Mouse (Mus musculus) lung, adult 2 months (tissue): ENCODE results near the gene Ncf1. TPM values are rescaled to one million over a fixed set of nuclear protein-coding genes. Genes with fewer than 3 reads are reported as not detected.
A peak's percentile ranks its signal among the peaks of the same experiment; 100 is the strongest.

Source experiments
- DNase-seq: peaks from one replicate; pipeline ENCODE4 v3.0.0; 2022
- H3K4me1 ChIP-seq: fragments of 200-500 bp; 2 replicates; pipeline ENCODE4 v1.6.1; 2011; ENCODE audit warnings: low read length; ENCODE audit not compliant: control insufficient read depth, insufficient read depth
- H3K4me3 ChIP-seq: fragments of 200-500 bp; replicated peaks from 2 replicates; pipeline ENCODE3; 2011; ENCODE audit warnings: low read depth, mild to moderate bottlenecking, control low read depth, low read length; ENCODE audit errors: extremely low read depth
- CTCF ChIP-seq: fragments of 200-500 bp; IDR thresholded peaks from 2 replicates; pipeline ENCODE4 v1.5.1; 2011; ENCODE audit warnings: mild to moderate bottlenecking, low read length, control low read depth; ENCODE audit not compliant: insufficient read depth
- POLR2A ChIP-seq: fragments of 200-500 bp; IDR thresholded peaks from 2 replicates; pipeline ENCODE4 v1.6.1; 2011; ENCODE audit warnings: low read depth, mild to moderate bottlenecking, control low read depth, low read length, borderline replicate concordance; ENCODE audit errors: extremely low read depth
- WGBS: fragments of 180-500 bp; shearing (Covaris S2); methylation state at CpG from one replicate; pipeline ENCODE4 v1.1.7; 2018; 5-methylcytosine and 5-hydroxymethylcytosine counted together
- polyA plus RNA-seq: library from polyadenylated mRNA; depleted of rRNA; stranded (reverse); fragments of >200 nt; gene quantifications from 2 replicates; pipeline ENCODE4 v1.2.3, GENCODE M21; 2012

Ncf1 gene
- polyA plus RNA-seq, 1 experiment: 32.0 TPM

DNA sequence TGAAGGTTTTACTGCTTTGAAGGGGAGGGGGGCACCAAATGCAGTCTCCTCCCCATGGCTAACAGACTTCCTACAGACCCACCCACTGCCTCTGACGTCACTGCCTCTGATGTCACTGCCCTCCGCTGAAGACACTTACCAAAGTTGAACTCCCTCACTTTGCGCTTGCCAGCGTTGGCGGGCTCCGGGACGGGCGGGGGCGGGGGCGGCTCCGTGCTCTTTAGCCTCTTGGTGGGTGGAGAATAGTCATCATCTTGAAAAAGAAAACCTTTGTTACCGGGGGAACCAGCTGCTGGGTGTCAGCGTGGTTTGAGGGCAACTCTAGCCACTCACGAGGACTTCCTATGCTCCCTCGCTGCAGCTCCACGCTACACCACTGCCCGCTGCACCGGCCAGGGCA lies 37.0 kb upstream of the Ncf1 start:
- 80% methylated on average over 18 of the region's 18 CpGs for WGBS
- H3K4me3 ChIP-seq: no peak overlapping the region
- no peak for DNase-seq
- no peak for TF ChIP-seq CTCF
- no peak for TF ChIP-seq POLR2A
- H3K4me1 ChIP-seq: 0 out of 2 replicates have a peak, but pooled peaks cover 5% of the 10 kb centered on the region

DNA sequence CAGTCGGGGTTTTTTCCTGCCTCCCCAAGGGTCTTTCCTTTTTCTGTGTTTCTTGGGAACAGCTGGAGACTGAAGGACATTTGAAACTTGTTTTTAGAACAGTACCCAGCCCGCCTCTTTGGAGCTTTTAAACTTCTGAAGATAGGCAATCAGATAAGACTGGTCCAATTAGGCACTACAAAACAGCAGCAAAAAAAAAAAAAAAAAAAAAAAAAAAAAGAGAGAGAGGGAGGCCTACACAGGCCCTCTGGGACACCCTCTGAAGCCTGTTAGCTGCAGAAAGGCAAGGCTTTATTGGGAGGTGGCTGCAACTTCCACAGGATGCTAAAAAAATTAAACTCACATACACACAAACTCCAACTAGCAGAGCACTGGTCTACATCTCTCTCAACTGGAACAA lies 36.5 kb upstream of the Ncf1 start:
- DNase-seq: no peak
- WGBS: 69% methylated on average over 2 of the region's 2 CpGs
- TF ChIP-seq CTCF (no peak), POLR2A (no peak)

DNA sequence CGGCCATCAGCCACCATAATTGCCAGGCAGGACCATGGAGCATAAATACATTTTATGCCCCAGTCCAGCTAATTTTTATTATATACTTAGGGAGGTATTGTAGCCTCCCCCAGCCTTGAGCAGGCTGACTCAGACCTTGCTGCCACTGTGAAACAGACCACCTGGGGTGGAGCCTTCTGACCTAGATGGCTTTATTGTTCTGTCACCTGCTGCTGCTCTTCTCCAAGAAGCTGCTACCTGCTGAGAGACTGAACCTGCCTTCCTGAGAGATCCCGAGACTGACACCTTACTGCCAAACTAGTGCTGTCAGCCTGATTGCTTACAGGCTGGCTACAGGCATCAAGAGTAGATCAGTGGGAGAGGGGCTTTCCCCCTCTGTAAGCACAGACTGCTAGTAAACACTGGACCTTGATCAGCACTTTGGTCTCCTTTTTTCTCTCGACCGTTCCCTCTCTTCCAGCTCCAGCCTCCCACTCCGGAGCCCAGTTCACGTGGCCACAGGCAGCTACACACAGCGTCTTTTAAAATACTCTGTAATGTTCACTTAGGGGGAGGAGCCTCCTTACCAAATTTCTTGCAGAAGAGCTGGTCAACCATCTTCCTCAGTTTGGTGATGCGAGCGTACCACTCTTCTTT lies 30.7 kb upstream of the Ncf1 start:
- no peak overlapping the region for H3K4me3 ChIP-seq
- TF ChIP-seq POLR2A: no peak
- TF ChIP-seq CTCF: no peak
- WGBS: 94% methylated on average over 9 of the region's 9 CpGs
- H3K4me1 ChIP-seq: no peaks in the 10 kb centered on the region
- no peak for DNase-seq

More for the DNA sequence above, 36.5 kb upstream of the Ncf1 start:
- Histone ChIP-seq H3K4me3 (no peak overlapping the region), H3K4me1 (0 out of 2 replicates have a peak, but pooled peaks cover 5% of the 10 kb centered on the region)

DNA sequence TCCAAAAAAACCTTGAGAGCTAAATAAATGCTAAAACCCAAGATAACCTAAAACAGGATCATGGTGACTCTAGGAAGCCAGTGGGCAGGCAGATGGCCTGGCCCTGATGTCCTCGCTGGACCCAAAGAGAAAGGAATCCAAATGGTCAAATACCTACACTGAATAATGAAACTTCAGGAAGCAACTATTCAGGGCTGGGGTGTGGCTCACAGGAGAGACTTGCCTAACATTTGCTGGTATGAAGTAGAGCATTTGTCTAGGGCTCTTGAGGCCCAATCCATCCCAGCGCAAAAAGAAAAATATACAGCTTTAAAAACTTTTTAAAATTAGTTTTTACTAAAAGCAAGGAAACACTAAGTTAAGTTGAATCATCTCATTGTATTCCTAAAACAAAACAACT lies 29.5 kb upstream of the Ncf1 start:
- no peak for DNase-seq
- H3K4me1 ChIP-seq: no peaks in the 10 kb centered on the region
- WGBS: 75% methylated on average over 2 of the region's 2 CpGs
- TF ChIP-seq POLR2A (no peak), CTCF (no peak)
- no peak overlapping the region for H3K4me3 ChIP-seq

DNA sequence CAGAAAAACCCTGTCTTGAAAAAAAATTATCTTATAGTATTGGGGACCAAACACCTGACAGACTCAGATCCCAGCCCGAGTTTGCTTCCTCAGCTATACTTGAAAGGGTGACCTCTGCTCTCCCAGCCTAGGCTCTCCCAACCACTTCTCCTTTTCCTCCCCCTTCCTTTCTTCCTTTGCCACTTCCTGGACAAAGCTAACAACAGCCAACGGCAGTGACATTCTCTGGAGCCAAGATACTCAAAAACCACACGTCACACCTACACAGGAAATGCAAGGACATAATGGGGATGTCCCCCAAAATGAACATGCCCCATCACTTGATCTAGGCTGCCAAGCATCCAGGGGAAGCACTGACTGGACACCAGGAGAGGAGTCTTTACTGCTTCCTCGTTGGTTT lies 29.0 kb upstream of the Ncf1 start:
- TF ChIP-seq POLR2A (no peak), CTCF (no peak)
- 17% methylated on average over 4 of the region's 4 CpGs for WGBS
- Histone ChIP-seq H3K4me1 (no peaks in the 10 kb centered on the region), H3K4me3 (no peak overlapping the region)
- no peak for DNase-seq

DNA sequence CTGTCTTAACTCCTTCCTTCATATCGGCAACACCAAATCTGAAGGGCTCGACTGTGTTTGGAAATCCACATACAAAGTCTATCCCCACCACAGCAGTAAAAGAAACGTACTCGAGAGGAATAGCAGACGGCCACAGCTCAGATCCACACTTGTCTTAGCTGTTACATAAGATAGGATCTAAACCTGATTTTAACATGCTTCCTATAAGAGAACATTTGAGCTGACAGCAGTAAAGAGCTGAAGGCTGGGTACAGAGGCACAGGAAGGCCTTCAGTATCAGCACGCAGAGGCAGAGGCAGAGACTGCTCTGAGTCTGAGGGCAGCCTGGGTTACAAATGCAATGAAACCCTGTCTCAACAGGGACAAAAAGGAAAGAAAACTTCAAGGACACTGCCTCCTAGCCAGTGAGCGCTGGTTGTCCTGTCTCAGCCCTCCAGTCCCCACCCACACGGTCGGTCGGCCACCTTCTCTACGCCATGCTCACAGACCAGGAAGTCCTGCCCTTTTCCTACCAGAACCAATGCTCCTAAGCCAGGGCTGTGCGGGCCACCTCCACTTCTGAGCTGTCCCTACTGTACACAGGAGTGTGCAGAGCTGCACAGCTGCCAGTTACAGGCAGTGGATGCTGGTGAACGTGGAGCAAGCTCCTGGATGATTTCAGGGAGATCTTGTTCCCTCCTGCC lies 28.1 kb upstream of the Ncf1 start:
- 74% methylated on average over 13 of the region's 13 CpGs for WGBS
- DNase-seq: no peak
- TF ChIP-seq CTCF: no peak
- Histone ChIP-seq H3K4me3 (no peak overlapping the region), H3K4me1 (no peaks in the 10 kb centered on the region)

DNA sequence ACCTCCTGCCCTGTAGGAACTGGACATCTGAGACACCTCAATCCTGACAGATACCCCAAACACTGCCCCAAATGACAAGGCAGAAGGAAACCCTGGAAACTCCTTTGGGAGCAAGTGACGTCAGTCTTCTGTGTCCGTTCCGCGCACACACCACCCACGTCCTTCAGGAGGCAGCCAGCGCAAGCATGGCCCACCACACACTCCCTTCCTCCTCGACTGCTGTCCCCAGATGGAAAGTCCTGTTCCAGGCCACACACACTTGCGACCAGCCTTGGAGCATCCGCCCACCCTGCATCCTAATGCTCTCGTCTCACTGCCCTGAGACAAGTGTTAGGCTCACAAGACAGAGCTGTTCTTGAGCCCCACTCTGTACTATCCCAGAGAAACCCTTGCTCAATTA lies 25.9 kb upstream of the Ncf1 start:
- TF ChIP-seq CTCF (no peak), POLR2A (no peak)
- DNase-seq: no peak
- Histone ChIP-seq H3K4me3 (no peak overlapping the region), H3K4me1 (no peaks in the 10 kb centered on the region)
- 88% methylated on average over 10 of the region's 10 CpGs for WGBS

DNA sequence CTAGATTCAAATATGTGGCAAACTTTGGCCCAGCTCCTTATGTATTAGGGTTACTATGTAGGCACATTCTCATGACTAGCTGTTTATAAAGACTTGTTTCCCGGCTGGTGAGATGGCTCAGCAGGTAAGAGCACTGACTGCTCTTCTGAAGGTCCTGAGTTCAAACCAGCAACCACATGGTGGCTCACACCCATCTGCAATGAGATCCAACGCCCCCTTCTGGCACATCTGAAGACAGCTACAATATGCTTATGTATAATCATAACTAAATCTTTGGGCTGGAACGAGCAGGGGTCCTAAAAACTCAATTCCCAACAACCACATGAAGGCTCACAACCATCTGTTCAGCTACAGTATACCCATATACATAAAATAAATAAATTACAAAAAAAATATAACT lies 24.4 kb upstream of the Ncf1 start:
- Histone ChIP-seq H3K4me3 (no peak overlapping the region), H3K4me1 (no peaks in the 10 kb centered on the region)
- 0 out of 2 replicates have a peak, but pooled peaks have one; percentile 18 for TF ChIP-seq CTCF
- no peak for TF ChIP-seq POLR2A
- no peak for DNase-seq
- WGBS: 61% methylated on average over 3 of the region's 3 CpGs

DNA sequence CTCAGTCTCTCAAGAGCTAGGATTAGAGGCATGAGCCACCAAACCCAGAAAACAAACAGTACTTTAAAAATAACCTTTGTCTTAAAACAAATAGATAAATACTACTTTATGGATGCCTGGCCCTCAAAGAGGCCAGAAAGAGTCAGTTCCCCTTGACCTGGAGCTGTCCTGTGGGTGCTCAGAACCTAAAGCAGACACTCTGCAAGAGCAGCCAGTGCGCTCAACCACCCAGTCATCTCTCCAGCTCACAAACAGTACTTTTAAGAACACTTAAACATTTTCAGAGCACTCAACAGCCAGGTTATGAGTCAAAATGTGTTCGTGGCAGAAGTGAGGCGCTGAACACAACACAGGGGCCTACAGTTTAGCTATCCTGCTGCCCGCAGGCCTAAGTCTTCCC lies 21.7 kb upstream of the Ncf1 start:
- Histone ChIP-seq H3K4me1 (no peaks in the 10 kb centered on the region), H3K4me3 (no peak overlapping the region)
- 87% methylated on average over 4 of the region's 4 CpGs for WGBS
- DNase-seq: no peak
- TF ChIP-seq CTCF: no peak
- TF ChIP-seq POLR2A: no peak

DNA sequence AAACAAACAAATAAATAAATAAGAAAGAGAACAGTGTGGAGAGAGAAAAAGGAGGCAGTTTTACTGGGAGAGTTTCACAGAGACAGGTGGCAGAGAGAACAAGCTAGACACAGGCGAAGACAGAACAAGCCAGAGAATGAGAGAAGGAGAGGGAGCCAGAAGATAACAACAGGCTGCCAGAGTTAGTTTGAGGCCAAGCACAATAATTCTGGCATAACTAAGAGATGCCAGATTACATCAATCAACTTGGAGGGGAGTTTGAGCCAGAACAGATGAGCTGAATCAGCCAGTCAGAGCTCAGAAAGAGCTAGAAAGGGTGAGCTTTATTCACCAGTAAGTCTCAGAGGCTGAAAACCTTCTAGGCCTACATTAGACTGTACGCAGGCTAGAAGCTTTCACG lies 21.2 kb upstream of the Ncf1 start:
- TF ChIP-seq POLR2A: no peak
- TF ChIP-seq CTCF: no peak
- 73% methylated on average over 3 of the region's 3 CpGs for WGBS
- Histone ChIP-seq H3K4me1 (no peaks in the 10 kb centered on the region), H3K4me3 (no peak overlapping the region)
- no peak for DNase-seq
